Mouse (Mus musculus): ENCODE results near the gene Scamp4. TPM values are rescaled to one million over a fixed set of nuclear protein-coding genes. Genes with fewer than 3 reads are reported as not detected.

The Scamp4 gene
- total RNA-seq, 2 experiments from 2014 or later, result 6.9 to 8.8 TPM

DNA sequence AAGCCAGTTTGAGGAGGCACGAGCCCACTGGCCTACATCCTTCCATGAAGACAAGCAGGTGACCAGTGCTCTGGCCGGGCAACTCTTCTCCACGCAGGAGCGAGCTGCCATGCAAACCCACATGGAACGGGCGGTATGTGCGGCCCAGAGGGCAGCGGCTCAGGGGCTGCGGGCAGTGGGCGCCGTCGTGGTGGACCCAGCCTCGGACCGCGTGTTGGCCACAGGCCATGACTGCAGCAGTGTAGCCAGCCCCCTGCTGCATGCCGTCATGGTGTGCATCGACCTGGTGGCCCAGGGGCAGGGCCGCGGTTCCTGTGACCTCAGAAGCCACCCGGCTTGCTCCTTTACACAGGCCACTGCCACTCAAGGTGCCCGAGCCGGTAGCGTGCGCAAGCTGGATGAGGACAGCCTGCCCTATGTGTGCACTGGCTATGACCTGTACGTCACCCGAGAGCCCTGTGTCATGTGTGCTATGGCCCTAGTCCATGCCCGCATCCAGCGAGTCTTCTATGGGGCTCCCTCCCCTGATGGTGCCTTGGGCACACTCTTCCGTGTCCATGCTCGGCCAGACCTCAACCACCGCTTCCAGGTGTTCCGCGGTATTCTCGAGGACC is 4.2 kb downstream of the Scamp4 start:
- ATAC-seq (replicated peaks; ENCODE audit: low FRiP score, poor library complexity, severe bottlenecking), result no peak

DNA sequence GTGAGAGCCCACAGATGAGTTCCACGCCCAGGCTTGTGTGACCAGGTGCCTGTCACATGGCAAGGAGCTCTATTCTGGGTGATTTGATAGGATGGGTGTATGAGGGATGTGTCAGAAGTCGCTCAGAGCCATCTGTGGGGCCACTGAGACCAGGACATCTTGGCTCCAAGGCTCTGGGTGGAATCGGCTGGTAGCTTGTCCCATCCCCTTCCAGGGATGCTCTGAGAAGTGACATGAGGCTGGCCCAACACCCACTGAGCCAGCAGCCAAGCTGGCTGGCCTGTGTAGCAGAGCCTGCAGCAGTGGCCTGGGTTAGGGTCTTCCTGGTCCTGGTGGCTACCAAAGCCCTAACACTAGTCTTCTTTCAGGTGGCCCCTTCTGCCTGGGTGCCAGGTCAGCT is 5.8 kb downstream of the Scamp4 start:
- no peak for ATAC-seq (replicated peaks; ENCODE audit: low FRiP score, poor library complexity, severe bottlenecking)

- ATAC-seq (replicated peaks; ENCODE audit: low FRiP score, poor library complexity, severe bottlenecking), result no peak
Observed at GRCm38 (mm10) chr10:80609269-80609924, 6.7 kb downstream of the Scamp4 start.

DNA sequence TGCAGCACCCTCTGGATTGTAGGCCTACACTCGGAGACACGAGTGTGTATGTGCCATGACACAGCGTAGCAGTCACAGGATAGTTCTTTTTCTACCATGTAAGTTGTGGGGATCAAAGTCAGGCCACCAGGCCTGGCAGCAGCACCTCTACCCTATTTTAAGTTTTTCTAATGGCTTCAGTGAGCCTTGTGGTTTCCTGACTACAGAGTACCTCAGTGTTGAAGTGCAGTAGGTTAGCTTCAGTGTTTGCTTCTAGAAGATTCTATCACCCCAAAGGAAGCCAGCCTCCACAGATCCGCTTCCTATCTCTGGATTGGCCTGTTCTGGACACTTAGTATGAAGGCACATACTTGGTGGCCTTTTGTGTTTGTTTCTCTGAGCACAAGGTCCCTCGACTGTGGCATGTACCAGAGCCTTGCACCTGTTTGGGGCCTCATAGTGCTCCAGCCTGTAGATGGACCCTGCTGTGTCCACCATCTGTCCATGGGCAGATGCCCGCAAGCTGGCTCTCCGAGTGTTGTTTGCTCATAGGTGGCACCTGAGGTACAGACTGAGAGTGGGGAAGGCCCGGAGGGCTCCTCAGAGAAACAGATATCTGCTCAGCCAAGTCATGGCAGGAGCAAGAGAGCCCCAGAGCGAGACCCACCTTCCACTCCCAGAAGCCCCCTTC is 7.6 kb downstream of the Scamp4 start:
- ATAC-seq (replicated peaks; ENCODE audit: low FRiP score, poor library complexity, severe bottlenecking), result no peak

DNA sequence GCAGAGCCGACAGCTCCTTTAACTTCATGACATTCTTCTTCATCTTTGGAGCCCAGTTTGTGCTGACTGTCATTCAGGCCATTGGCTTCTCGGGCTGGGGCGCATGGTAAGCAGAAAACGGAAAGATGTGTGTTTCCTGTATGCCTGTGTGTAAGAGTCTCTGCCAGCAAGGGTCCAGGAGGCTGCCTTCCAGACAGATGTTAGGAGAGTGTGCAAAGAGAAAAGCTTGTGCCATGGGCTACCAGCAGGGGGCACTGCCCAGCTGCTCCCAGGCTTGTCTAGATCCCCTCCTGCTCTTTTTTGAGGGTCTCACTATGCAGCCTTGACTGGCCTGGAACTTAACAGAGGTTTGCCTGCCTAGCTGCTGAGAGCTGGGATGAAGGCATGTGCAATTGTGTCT is 8.4 kb downstream of the Scamp4 start:
- peak; percentile 56; the same call in 1 of the 2 replicates for ATAC-seq (replicated peaks; ENCODE audit: low FRiP score, poor library complexity, severe bottlenecking)

DNA sequence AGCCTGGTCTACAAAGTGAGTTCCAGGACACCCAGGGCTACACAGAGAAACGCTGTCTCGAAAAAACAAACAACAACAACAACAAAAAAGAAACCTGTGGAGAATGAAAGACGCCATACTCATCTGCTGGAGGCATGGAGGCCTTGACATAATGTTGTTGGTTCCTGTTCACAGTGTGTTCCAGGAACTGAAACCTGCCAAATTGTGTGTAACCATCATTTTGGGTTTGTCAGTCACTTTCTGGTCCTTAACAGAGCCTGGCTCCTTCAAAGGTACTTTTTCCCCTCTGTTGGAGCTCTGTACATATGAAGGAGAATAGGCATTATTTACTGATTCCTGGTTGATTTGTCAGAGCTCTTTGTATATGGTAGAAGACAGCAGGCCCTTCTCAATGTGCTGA is 9.2 kb downstream of the Scamp4 start:
- ATAC-seq (replicated peaks; ENCODE audit: low FRiP score, poor library complexity, severe bottlenecking), result no peak

DNA sequence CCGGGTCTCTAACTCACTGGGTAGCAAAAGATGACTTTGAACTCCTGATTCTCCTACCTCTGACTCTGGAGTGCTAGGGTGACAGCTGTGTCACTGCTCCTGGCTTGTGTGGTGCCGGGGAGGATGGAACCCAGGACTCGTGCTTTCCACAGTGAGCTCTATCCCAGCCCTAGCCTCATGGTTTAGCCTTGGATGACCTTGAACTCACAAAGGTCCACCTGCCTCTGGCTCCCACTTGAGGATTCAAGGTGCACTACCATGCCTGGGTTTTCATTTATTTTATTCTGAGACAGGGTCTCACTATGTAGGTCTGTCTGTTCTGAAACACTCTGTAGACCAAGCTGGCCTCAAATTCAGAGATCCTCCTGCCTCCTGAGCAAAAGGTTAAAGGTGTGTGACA is 11.1 kb downstream of the Scamp4 start:
- no peak for ATAC-seq (replicated peaks; ENCODE audit: low FRiP score, poor library complexity, severe bottlenecking)

GRCm38 (mm10) chr10:80614351-80614750 is 11.7 kb downstream of the Scamp4 start:
- no peak for ATAC-seq (replicated peaks; ENCODE audit: low FRiP score, poor library complexity, severe bottlenecking)

GRCm38 (mm10) chr10:80618181-80618580 is 15.5 kb downstream of the Scamp4 start:
- ATAC-seq (replicated peaks; ENCODE audit: low FRiP score, poor library complexity, severe bottlenecking), result no peak

- ATAC-seq (replicated peaks; ENCODE audit: low FRiP score, poor library complexity, severe bottlenecking), result no peak
Observed at GRCm38 (mm10) chr10:80619465-80620244, 17.0 kb downstream of the Scamp4 start.

GRCm38 (mm10) chr10:80620365-80620764 is 17.7 kb downstream of the Scamp4 start:
- ATAC-seq (replicated peaks; ENCODE audit: low FRiP score, poor library complexity, severe bottlenecking), result no peak

DNA sequence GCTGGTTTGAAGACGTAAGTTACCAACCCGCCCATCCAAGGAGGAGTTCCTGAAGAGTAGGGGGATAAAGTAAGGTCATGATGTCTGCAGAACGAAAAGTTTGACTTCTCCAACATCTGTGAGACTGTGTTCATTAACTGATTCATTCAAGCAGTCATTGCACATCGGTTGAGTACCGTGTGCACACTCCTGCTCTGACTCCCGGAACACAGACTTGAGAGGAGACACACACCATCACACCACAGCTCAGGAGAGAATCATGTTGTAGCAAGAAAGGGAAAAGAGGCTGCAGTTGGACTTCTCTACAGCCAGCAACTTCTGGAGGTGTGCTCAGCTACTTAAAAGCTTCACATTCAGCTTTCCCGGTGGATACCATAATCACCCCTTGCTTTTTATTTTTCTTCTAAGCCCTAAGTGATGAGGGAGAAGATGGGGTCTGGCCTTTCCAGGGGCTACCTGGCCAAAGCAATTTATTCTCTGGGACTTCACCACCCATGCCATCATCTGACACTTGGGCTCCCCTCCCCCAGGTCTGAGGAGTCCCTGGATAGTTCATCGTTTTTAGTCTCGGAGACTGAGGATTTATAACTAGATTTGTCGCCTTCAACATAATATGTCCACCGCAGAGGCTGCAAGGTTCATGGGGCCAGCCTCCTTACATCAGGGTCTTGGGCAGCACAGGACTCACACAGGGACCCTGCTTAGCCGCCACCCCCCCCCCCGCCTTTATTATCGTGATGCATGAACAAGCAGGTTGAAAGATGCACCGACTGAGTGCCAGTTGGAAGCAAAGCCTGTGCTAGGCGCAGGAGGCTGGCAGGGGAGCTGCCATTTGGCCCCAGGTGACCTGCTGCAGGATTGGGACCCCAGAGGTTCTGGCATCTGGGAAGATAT is 18.4 kb downstream of the Scamp4 start:
- ATAC-seq (replicated peaks; ENCODE audit: low FRiP score, poor library complexity, severe bottlenecking), result no peak

GRCm38 (mm10) chr10:80621690-80621939 is 18.9 kb downstream of the Scamp4 start:
- no peak for ATAC-seq (replicated peaks; ENCODE audit: low FRiP score, poor library complexity, severe bottlenecking)

DNA sequence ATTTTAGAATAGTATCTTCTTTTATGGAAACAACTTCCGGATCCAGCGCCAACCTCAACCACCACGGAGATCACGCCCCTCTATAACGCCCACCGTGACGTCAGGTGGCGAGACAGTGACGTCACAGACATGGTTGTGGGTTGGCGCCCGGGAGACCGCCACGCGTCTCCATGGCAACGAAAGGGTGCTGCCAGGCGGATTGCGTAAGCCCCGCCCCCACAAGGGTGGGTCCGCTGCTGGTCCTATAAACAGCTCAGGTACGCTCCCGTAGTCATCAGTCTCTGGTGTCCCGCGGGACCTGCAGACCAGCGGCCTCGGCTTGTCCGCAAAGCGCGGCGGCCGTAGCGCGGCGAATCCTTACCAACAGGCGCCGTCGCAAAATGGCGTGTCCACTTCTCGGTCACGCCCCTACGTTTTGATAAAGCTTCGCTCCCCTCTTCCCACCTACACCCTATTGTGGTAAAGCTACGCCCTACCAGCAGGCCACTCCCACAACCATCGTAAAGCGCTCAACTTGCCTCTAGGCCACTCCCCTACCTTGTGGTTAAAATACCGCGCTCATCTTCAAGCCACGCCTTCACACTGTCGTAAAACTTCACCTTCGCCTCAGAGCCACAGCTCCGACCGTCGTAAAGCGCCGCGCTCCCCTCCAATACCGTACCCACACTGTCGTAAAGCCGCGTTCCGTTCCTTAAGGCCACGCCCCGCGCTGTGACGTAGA is 19.4 kb downstream of the Scamp4 start:
- ATAC-seq (replicated peaks; ENCODE audit: low FRiP score, poor library complexity, severe bottlenecking), result peak; percentile 81

GRCm38 (mm10) chr10:80622661-80623456 is 20.2 kb downstream of the Scamp4 start, which contains the start of gene Csnk1g2:
Gene Csnk1g2 (plus strand): TSS chr10:80622838.
- no peak for ATAC-seq (replicated peaks; ENCODE audit: low FRiP score, poor library complexity, severe bottlenecking)

GRCm38 (mm10) chr10:80623457-80624191 is 21.0 kb downstream of the Scamp4 start:
- 0 out of 2 replicates have a peak, but pooled peaks have one; percentile 7 for ATAC-seq (replicated peaks; ENCODE audit: low FRiP score, poor library complexity, severe bottlenecking)

GRCm38 (mm10) chr10:80625764-80626163 is 23.1 kb downstream of the Scamp4 start:
- ATAC-seq (replicated peaks; ENCODE audit: low FRiP score, poor library complexity, severe bottlenecking), result no peak

- no peak for ATAC-seq (replicated peaks; ENCODE audit: low FRiP score, poor library complexity, severe bottlenecking)
Observed at GRCm38 (mm10) chr10:80627685-80628084, 25.0 kb downstream of the Scamp4 start.
